Mouse (Mus musculus): ENCODE measurements around the gene Cox6a1. TPM values are rescaled to one million over a fixed set of nuclear protein-coding genes. Genes with fewer than 3 reads are reported as not detected.
"Not testable (repeated sequence)": the region's sequence is repeated elsewhere in the genome, so short reads cannot be mapped to it uniquely, and the experiment has no call there.

Cox6a1 gene
- total RNA-seq, 4 experiments from 2014 or later: 205 to 218 (median 216) TPM

- DNase-seq (ENCODE audit: low spot score): peak; percentile 79
These were observed 1.2 kb downstream of the Cox6a1 start for GRCm38 (mm10) chr5:115347564-115347963.

- no peak for DNase-seq (ENCODE audit: low spot score)
These were observed 7.2 kb downstream of the Cox6a1 start for GRCm38 (mm10) chr5:115341314-115342165.

- peak; percentile 84 for DNase-seq (ENCODE audit: low spot score)
These were observed 8.0 kb downstream of the Cox6a1 start, which contains the start of the genes Gatc and Triap1 for GRCm38 (mm10) chr5:115340577-115341313. Gene Gatc, minus strand, starts transcription at chr5:115341178. Gene Triap1, plus strand, starts transcription at chr5:115341225.

GRCm38 (mm10) chr5:115340007-115340406 lies 8.8 kb downstream of the Cox6a1 start:
- no peak for DNase-seq (ENCODE audit: low spot score)

- no peak for DNase-seq (ENCODE audit: low spot score)
These were observed 15.2 kb downstream of the Cox6a1 start for GRCm38 (mm10) chr5:115333626-115334025.

- no peak for DNase-seq (ENCODE audit: low spot score)
These were observed 17.8 kb downstream of the Cox6a1 start for GRCm38 (mm10) chr5:115330955-115331354.

- no peak for DNase-seq (ENCODE audit: low spot score)
These were observed 20.9 kb downstream of the Cox6a1 start for GRCm38 (mm10) chr5:115327610-115328548.

- peak; percentile 94 for DNase-seq (ENCODE audit: low spot score)
These were observed 21.7 kb downstream of the Cox6a1 start, which contains the start of gene Srsf9 for GRCm38 (mm10) chr5:115326875-115327609. Gene Srsf9, plus strand, starts transcription at chr5:115327177.

GRCm38 (mm10) chr5:115326256-115326831 lies 22.4 kb downstream of the Cox6a1 start:
- no peak for DNase-seq (ENCODE audit: low spot score)

GRCm38 (mm10) chr5:115319004-115319940 lies 29.5 kb downstream of the Cox6a1 start:
- peak; percentile 80 for DNase-seq (ENCODE audit: low spot score)

- no peak for DNase-seq (ENCODE audit: low spot score)
These were observed 31.0 kb downstream of the Cox6a1 start for GRCm38 (mm10) chr5:115317645-115318328.

- DNase-seq (ENCODE audit: low spot score): no peak
These were observed 31.7 kb downstream of the Cox6a1 start for GRCm38 (mm10) chr5:115316968-115317644.

- DNase-seq (ENCODE audit: low spot score): no peak
These were observed 35.2 kb downstream of the Cox6a1 start for GRCm38 (mm10) chr5:115313668-115313943.

GRCm38 (mm10) chr5:115312816-115313667 lies 35.7 kb downstream of the Cox6a1 start:
- DNase-seq (ENCODE audit: low spot score): no peak

GRCm38 (mm10) chr5:115312354-115312753 lies 36.4 kb downstream of the Cox6a1 start:
- no peak for DNase-seq (ENCODE audit: low spot score)

- not testable (repeated sequence) for DNase-seq (ENCODE audit: low spot score)
These were observed 46.6 kb downstream of the Cox6a1 start for GRCm38 (mm10) chr5:115302190-115302589.

GRCm38 (mm10) chr5:115301615-115302014 lies 47.2 kb downstream of the Cox6a1 start:
- DNase-seq (ENCODE audit: low spot score): no peak
